Mouse (Mus musculus) olfactory bulb, adult 2 months (tissue): ENCODE results near the gene Rhbdl3.

ENCODE experiments used
- CTCF ChIP-seq: fragments of 200-500 bp; IDR thresholded peaks from 2 replicates; pipeline ENCODE4 v1.5.1; 2012; ENCODE audit warnings: low read depth, mild to moderate bottlenecking, low read length, moderate library complexity; ENCODE audit not compliant: insufficient read depth
- POLR2A ChIP-seq: fragments of 200-500 bp; IDR thresholded peaks from 2 replicates; pipeline ENCODE4 v1.6.1; 2012; ENCODE audit warnings: mild to moderate bottlenecking, low read depth, low read length, moderate library complexity; ENCODE audit not compliant: insufficient read depth

GRCm38 (mm10) chr11:80275011-80275410 is 25.7 kb upstream of the Rhbdl3 start:
- TF ChIP-seq CTCF: no peak
- TF ChIP-seq POLR2A: no peak
